18 mouse cellular contexts compared by ENCODE assay signal in genomic region chr4:139196464-139196863, GRCm38 (mm10). TPM values are rescaled to one million over a fixed set of nuclear protein-coding genes. Genes with fewer than 3 reads are reported as not detected.
DNase-seq lines count a peak whose midpoint lies in the region; ATAC-seq and TF ChIP-seq lines count a peak whose summit lies in the region.
"Had no signal": no experiment of that assay in that cellular context is flagged by ENCODE, and none has a peak within 500 bp of the region (broad histone marks: within the 10 kb centered on the region; RNA-seq: fewer than 3 reads in every experiment).

No protein-coding gene starts in this region.

- peak overlapping the region; percentile 15; the same call in 1 of the 2 replicates for H3K4me2 ChIP-seq in heart, embryonic 11.5 days
- peak overlapping the region; percentile 45 for H3K4me2 ChIP-seq in liver, postnatal 0 days (ENCODE audit: low read depth, low read length)
- H3K4me2 ChIP-seq: hindbrain, embryonic 13.5 days; midbrain, embryonic 13.5 days had no signal

- H3K4me1 ChIP-seq in heart, embryonic 11.5 days (ENCODE audit: control insufficient read depth, insufficient read depth, low read length), result peaks cover 63% of the 10 kb centered on the region
- H3K4me1 ChIP-seq in liver, adult 2 months (ENCODE audit: control insufficient read depth, insufficient read depth, low read length), result peaks cover 50% of the 10 kb centered on the region
- peaks cover 69% of the 10 kb centered on the region for H3K4me1 ChIP-seq in bone marrow macrophage, adult 2 months (ENCODE audit: control insufficient read depth, insufficient read depth, low read length)
- H3K4me1 ChIP-seq in liver, postnatal 0 days (ENCODE audit: insufficient read depth), result peaks cover 86% of the 10 kb centered on the region

- H3K9ac ChIP-seq in heart, embryonic 11.5 days (ENCODE audit: low read depth, low read length), result peak overlapping the region; percentile 29; the same call in 1 of the 2 replicates
- no peak overlapping the region for H3K9ac ChIP-seq in liver, adult 2 months (ENCODE audit: low read depth, low read length)
- H3K9ac ChIP-seq in liver, postnatal 0 days (replicated peaks), result peak overlapping the region; percentile 41; the same call in 1 of the 2 replicates
- H3K9ac ChIP-seq: hindbrain, embryonic 13.5 days; midbrain, embryonic 13.5 days had no signal

- peaks cover 77% of the 10 kb centered on the region for H3K79me2 ChIP-seq in liver, adult 2 months (ENCODE audit: control insufficient read depth, insufficient read depth, low read length)

- no peaks in the 10 kb centered on the region for H3K9me3 ChIP-seq in heart, embryonic 11.5 days (replicated peaks; ENCODE audit: control insufficient read depth, low read length)
- no peaks in the 10 kb centered on the region for H3K9me3 ChIP-seq in liver, postnatal 0 days (ENCODE audit: low read length)
- H3K9me3 ChIP-seq: forebrain, embryonic 10.5 days; hindbrain, embryonic 13.5 days; midbrain, embryonic 13.5 days had no signal

- DNase-seq in heart, postnatal 4 days, result no peak
- DNase-seq in liver, adult 2 months (ENCODE audit: extremely low read depth, low read depth, low spot score), result no peak
- DNase-seq in liver, result no peak
- DNase-seq in liver, postnatal 0 days, result no peak
- no peak for DNase-seq in urinary bladder, postnatal 4 days (ENCODE audit: low spot score in 2 of 2)
- DNase-seq in cerebellum, postnatal 25 days, result no peak
- DNase-seq: adrenal gland, adult 8-10 months; B cell, adult 2 months; cerebellum, adult 11-12 months; lung, adult 18-20 months; thymus, postnatal 25 days had no signal

- peaks cover 7% of the 10 kb centered on the region for H3K36me3 ChIP-seq in heart, embryonic 11.5 days (ENCODE audit: control insufficient read depth, insufficient read depth, low read length)
- H3K36me3 ChIP-seq in liver, adult 2 months (ENCODE audit: control insufficient read depth, insufficient read depth, low read length), result no peaks in the 10 kb centered on the region
- no peaks in the 10 kb centered on the region; the same call in 1 of the 2 replicates for H3K36me3 ChIP-seq in liver, postnatal 0 days (replicated peaks; ENCODE audit: insufficient read depth, low read length)

- ATAC-seq in heart, embryonic 11.5 days (replicated peaks; ENCODE audit: insufficient number of reproducible peaks, low FRiP score, low TSS enrichment), result no peak
- ATAC-seq in liver, postnatal 0 days, result no peak
- ATAC-seq: midbrain, embryonic 13.5 days; Patski had no signal

- H3K27me3 ChIP-seq in heart, embryonic 11.5 days (ENCODE audit: control insufficient read depth, insufficient read depth, low read length), result no peaks in the 10 kb centered on the region
- no peaks in the 10 kb centered on the region for H3K27me3 ChIP-seq in liver, adult 2 months (ENCODE audit: control insufficient read depth, insufficient read depth, low read length)
- H3K27me3 ChIP-seq in liver, postnatal 0 days (ENCODE audit: insufficient read depth, low read length), result no peaks in the 10 kb centered on the region
- H3K27me3 ChIP-seq: hindbrain, embryonic 13.5 days; midbrain, embryonic 13.5 days; Patski had no signal

- no peak for TF ChIP-seq POLR2A in liver, adult 2 months (IDR thresholded peaks at IDR 0.05; ENCODE audit: extremely low read depth, insufficient read depth, low read length)
- no peak for TF ChIP-seq POLR2A in bone marrow macrophage, adult 2 months (IDR thresholded peaks at IDR 0.05; ENCODE audit: borderline replicate concordance, low read depth, low read length)

- no peak overlapping the region for H3K4me3 ChIP-seq in heart, embryonic 11.5 days (ENCODE audit: low read depth, low read length)
- H3K4me3 ChIP-seq in liver, adult 2 months (ENCODE audit: insufficient read depth, low read depth, low read length), result no peak overlapping the region
- H3K4me3 ChIP-seq in bone marrow macrophage, adult 2 months (ENCODE audit: insufficient read depth, low read length), result no peak overlapping the region
- H3K4me3 ChIP-seq in liver, postnatal 0 days (ENCODE audit: low read depth, low read length), result no peak overlapping the region
- H3K4me3 ChIP-seq: forebrain, embryonic 10.5 days; hindbrain, embryonic 13.5 days; midbrain, embryonic 13.5 days had no signal

- 51% methylated on average over 6 of the region's 6 CpGs for WGBS in heart, embryonic 11.5 days (ENCODE audit: insufficient replicate concordance)
- WGBS in liver, adult 2 months, result 80% methylated on average over 6 of the region's 6 CpGs
- WGBS in liver, postnatal 0 days (ENCODE audit: insufficient replicate concordance), result 31% methylated on average over 6 of the region's 6 CpGs

- no peak for TF ChIP-seq EP300 in liver, postnatal 0 days (IDR thresholded peaks at IDR 0.05; ENCODE audit: low read depth)

- no peak for TF ChIP-seq CTCF in liver, adult 2 months (IDR thresholded peaks at IDR 0.05; ENCODE audit: low read depth, low read length)
- TF ChIP-seq CTCF in bone marrow macrophage, adult 2 months (IDR thresholded peaks at IDR 0.05; ENCODE audit: low read depth, low read length), result no peak
- no peak for TF ChIP-seq CTCF in liver, postnatal 0 days (IDR thresholded peaks at IDR 0.05; ENCODE audit: low read depth)

- H3K27ac ChIP-seq in heart, embryonic 11.5 days (ENCODE audit: low read depth, low read length), result peak overlapping the region; percentile 38; the same call in 1 of the 2 replicates
- peak overlapping the region; percentile 4; the same call in 1 of the 2 replicates for H3K27ac ChIP-seq in liver, adult 2 months (replicated peaks; ENCODE audit: insufficient read depth, low read depth, low read length)
- H3K27ac ChIP-seq in bone marrow macrophage, adult 2 months (ENCODE audit: insufficient read depth, low read depth, low read length), result peak overlapping the region; percentile 40
- peak overlapping the region; percentile 70; the same call in 1 of the 2 replicates for H3K27ac ChIP-seq in liver, postnatal 0 days (ENCODE audit: low read depth)
- H3K27ac ChIP-seq: forebrain, embryonic 10.5 days; hindbrain, embryonic 13.5 days; kidney, postnatal 0 days; midbrain, embryonic 13.5 days had no signal

RNA-seq across cellular contexts. Expression of gene Capzb, which starts 3.8 kb away (rescaled TPM):
- polyA plus RNA-seq in heart, embryonic 11.5 days (2014; fragmentation: Nextera tagmentation; extraction: Ambion mirVana), result 316 and 319 TPM in 2 replicates
- total RNA-seq in heart, postnatal 4 days (2021), result 100 to 1,000 TPM; 423 to 429 TPM
- total RNA-seq in liver, adult 2 months (2014; rRNA removed), result 51.4 and 58.5 TPM in 2 replicates
- polyA plus RNA-seq in liver, adult 2 months (2012; rRNA removed), result 52.6 and 56.4 TPM in 2 replicates
- polyA plus RNA-seq in bone marrow macrophage, adult 2 months (2012; ENCODE audit: insufficient read depth, insufficient read length, missing spikeins), result 483 and 496 TPM in 2 replicates
- 136 and 143 TPM in 2 replicates for polyA plus RNA-seq in liver, postnatal 0 days (2015; fragmentation: Nextera tagmentation; extraction: Ambion mirVana)

Comparison
In these comparisons a context has a peak if more than half of its experiments do, and no peak if none do; other contexts are left out.
1. H3K27ac ChIP-seq: peak in every context shown above with its lines; median percentile 70 in liver, postnatal 0 days; 40 in bone marrow macrophage, adult 2 months; 38 in heart, embryonic 11.5 days; 4 in liver, adult 2 months.